Mouse (Mus musculus): ENCODE measurements at regions not wholly inside any gene's neighbourhood (a gene's known extent, or its start where the extent isn't known, plus 50 kb on each side); places are given as distances from the start of the nearest gene placed in this dataset.

- H3K9me3 ChIP-seq (ENCODE audit: control insufficient read depth, low read length), result no peaks in the 10 kb centered on the region
- ATAC-seq (ENCODE audit: insufficient number of reproducible peaks, insufficient read depth, low FRiP score, low read depth), result no peak
These were observed 2220.6 kb downstream of the 4930444P10Rik start for GRCm38 (mm10) chr1:13872536-13872935.

DNA sequence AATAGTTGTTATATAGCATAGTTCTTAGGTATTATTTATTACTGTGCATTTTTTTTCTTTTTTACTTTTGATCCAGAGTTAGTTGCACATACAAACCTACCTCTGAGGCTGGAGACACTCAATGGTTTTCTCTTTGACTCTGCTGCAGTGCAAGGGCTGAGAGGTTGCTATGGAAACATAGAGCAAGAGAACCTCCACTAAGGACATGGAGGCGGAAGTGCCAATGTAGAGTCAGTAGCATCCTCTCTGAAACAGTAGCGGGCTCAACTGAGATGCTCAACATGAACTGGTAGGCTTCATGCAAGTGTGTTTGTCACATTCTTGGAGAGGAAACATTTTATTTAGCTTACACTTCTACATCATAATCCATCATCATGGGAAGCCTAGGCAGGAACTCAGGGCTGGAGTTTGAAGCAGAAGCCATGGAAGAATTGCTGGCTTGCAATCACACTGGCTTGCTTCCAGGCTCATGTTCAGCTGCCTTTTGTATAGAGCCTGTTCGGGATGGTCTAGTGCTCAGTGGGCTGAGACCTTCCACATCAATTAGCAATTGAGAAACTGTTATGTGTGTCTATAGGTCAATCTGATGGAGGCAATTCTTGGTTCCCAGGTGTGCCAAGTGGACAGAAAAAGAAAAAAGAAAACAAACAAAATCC is 2222.4 kb downstream of the 4930444P10Rik start:
- H3K9ac ChIP-seq (ENCODE audit: low read length), result no peak overlapping the region
- H3K4me3 ChIP-seq (ENCODE audit: control insufficient read depth in 1 of 2, insufficient read depth in 1 of 2, low read depth in 1 of 2, low read length in 2 of 2), result no peak overlapping the region
- no peaks in the 10 kb centered on the region for H3K27me3 ChIP-seq (ENCODE audit: control insufficient read depth, insufficient read depth, low read length)
- H3K4me1 ChIP-seq (ENCODE audit: control insufficient read depth in 2 of 2, insufficient read depth in 2 of 2, low read length in 2 of 2), result no peaks in the 10 kb centered on the region
- H3K9me3 ChIP-seq (ENCODE audit: control insufficient read depth, low read length), result no peaks in the 10 kb centered on the region
- H3K36me3 ChIP-seq (ENCODE audit: control insufficient read depth, insufficient read depth, low read length), result no peaks in the 10 kb centered on the region
- H3K27ac ChIP-seq (replicated peaks in 1 of 2; ENCODE audit: control insufficient read depth in 1 of 2, insufficient read depth in 1 of 2, low read depth in 2 of 2, low read length in 2 of 2), result no peak overlapping the region
- no peak for ATAC-seq (ENCODE audit: insufficient number of reproducible peaks, insufficient read depth, low FRiP score, low read depth)
- 78% methylated on average over 3 of the region's 3 CpGs for WGBS
- no peak overlapping the region for H3K4me2 ChIP-seq (ENCODE audit: low read length)

More at GRCm38 (mm10) chr1:13872536-13872935, 2220.6 kb downstream of the 4930444P10Rik start:
- no peak overlapping the region for H3K9ac ChIP-seq (ENCODE audit: low read length)
- no peaks in the 10 kb centered on the region for H3K27me3 ChIP-seq (ENCODE audit: control insufficient read depth, insufficient read depth, low read length)
- no peaks in the 10 kb centered on the region for H3K4me1 ChIP-seq (ENCODE audit: control insufficient read depth in 2 of 2, insufficient read depth in 2 of 2, low read length in 2 of 2)
- H3K36me3 ChIP-seq (ENCODE audit: control insufficient read depth, insufficient read depth, low read length), result no peaks in the 10 kb centered on the region
- no peak overlapping the region for H3K27ac ChIP-seq (replicated peaks in 1 of 2; ENCODE audit: control insufficient read depth in 1 of 2, insufficient read depth in 1 of 2, low read depth in 2 of 2, low read length in 2 of 2)
- H3K4me2 ChIP-seq (ENCODE audit: low read length), result no peak overlapping the region
- H3K4me3 ChIP-seq (ENCODE audit: control insufficient read depth in 1 of 2, insufficient read depth in 1 of 2, low read depth in 1 of 2, low read length in 2 of 2), result no peak overlapping the region

GRCm38 (mm10) chr1:13865713-13866112 is 2227.4 kb downstream of the 4930444P10Rik start:
- Histone ChIP-seq H3K4me2 (ENCODE audit: low read length) (no peak overlapping the region), H3K4me3 (ENCODE audit: control insufficient read depth in 1 of 2, insufficient read depth in 1 of 2, low read depth in 1 of 2, low read length in 2 of 2) (no peak overlapping the region), H3K9ac (ENCODE audit: low read length) (no peak overlapping the region), H3K27me3 (ENCODE audit: control insufficient read depth, insufficient read depth, low read length) (no peaks in the 10 kb centered on the region), H3K4me1 (ENCODE audit: control insufficient read depth in 2 of 2, insufficient read depth in 2 of 2, low read length in 2 of 2) (no peaks in the 10 kb centered on the region), H3K27ac (replicated peaks in 1 of 2; ENCODE audit: control insufficient read depth in 1 of 2, insufficient read depth in 1 of 2, low read depth in 2 of 2, low read length in 2 of 2) (no peak overlapping the region), H3K36me3 (ENCODE audit: control insufficient read depth, insufficient read depth, low read length) (no peaks in the 10 kb centered on the region), H3K9me3 (ENCODE audit: control insufficient read depth, low read length) (no peaks in the 10 kb centered on the region)
- ATAC-seq (ENCODE audit: insufficient number of reproducible peaks, insufficient read depth, low FRiP score, low read depth), result no peak

GRCm38 (mm10) chr1:13863712-13864111 is 2229.4 kb downstream of the 4930444P10Rik start:
- Histone ChIP-seq H3K27me3 (ENCODE audit: control insufficient read depth, insufficient read depth, low read length) (no peaks in the 10 kb centered on the region), H3K4me3 (ENCODE audit: control insufficient read depth in 1 of 2, insufficient read depth in 1 of 2, low read depth in 1 of 2, low read length in 2 of 2) (no peak overlapping the region), H3K36me3 (ENCODE audit: control insufficient read depth, insufficient read depth, low read length) (no peaks in the 10 kb centered on the region), H3K9me3 (ENCODE audit: control insufficient read depth, low read length) (no peaks in the 10 kb centered on the region), H3K4me1 (ENCODE audit: control insufficient read depth in 2 of 2, insufficient read depth in 2 of 2, low read length in 2 of 2) (no peaks in the 10 kb centered on the region), H3K4me2 (ENCODE audit: low read length) (no peak overlapping the region), H3K9ac (ENCODE audit: low read length) (no peak overlapping the region), H3K27ac (replicated peaks in 1 of 2; ENCODE audit: control insufficient read depth in 1 of 2, insufficient read depth in 1 of 2, low read depth in 2 of 2, low read length in 2 of 2) (no peak overlapping the region)
- 14% methylated on average over 1 of the region's 1 CpGs for WGBS
- ATAC-seq (ENCODE audit: insufficient number of reproducible peaks, insufficient read depth, low FRiP score, low read depth), result no peak

GRCm38 (mm10) chr1:13861070-13861511 is 2232.0 kb downstream of the 4930444P10Rik start:
- ATAC-seq (ENCODE audit: insufficient number of reproducible peaks, insufficient read depth, low FRiP score, low read depth), result no peak
- no peak overlapping the region for H3K9ac ChIP-seq (ENCODE audit: low read length)
- H3K27me3 ChIP-seq (ENCODE audit: control insufficient read depth, insufficient read depth, low read length), result no peaks in the 10 kb centered on the region
- no peaks in the 10 kb centered on the region for H3K9me3 ChIP-seq (ENCODE audit: control insufficient read depth, low read length)
- H3K4me2 ChIP-seq (ENCODE audit: low read length), result no peak overlapping the region
- 67% methylated on average over 5 of the region's 5 CpGs for WGBS
- no peaks in the 10 kb centered on the region for H3K4me1 ChIP-seq (ENCODE audit: control insufficient read depth in 2 of 2, insufficient read depth in 2 of 2, low read length in 2 of 2)
- H3K27ac ChIP-seq (replicated peaks in 1 of 2; ENCODE audit: control insufficient read depth in 1 of 2, insufficient read depth in 1 of 2, low read depth in 2 of 2, low read length in 2 of 2), result no peak overlapping the region
- H3K4me3 ChIP-seq (ENCODE audit: control insufficient read depth in 1 of 2, insufficient read depth in 1 of 2, low read depth in 1 of 2, low read length in 2 of 2), result no peak overlapping the region
- no peaks in the 10 kb centered on the region for H3K36me3 ChIP-seq (ENCODE audit: control insufficient read depth, insufficient read depth, low read length)

DNA sequence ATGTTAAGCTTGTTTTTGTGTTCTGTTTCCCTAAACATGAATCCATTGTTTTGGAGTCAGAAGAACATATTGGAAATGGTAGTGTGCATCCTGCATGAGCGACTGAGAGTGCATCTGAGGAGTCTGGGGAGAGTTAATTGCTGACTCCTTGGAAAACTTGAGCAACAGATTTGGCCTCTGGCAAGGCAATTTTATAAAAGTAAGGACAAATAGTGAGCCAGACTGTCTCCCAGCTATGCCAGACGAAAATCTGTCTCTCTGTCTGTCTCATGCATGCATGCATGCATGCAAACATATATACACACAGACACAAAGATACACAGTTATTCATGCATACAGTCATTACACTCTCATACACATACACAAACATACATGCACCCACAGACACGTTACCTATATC is 2232.7 kb downstream of the 4930444P10Rik start:
- Histone ChIP-seq H3K4me1 (ENCODE audit: control insufficient read depth in 2 of 2, insufficient read depth in 2 of 2, low read length in 2 of 2) (no peaks in the 10 kb centered on the region), H3K4me3 (ENCODE audit: control insufficient read depth in 1 of 2, insufficient read depth in 1 of 2, low read depth in 1 of 2, low read length in 2 of 2) (no peak overlapping the region), H3K27ac (replicated peaks in 1 of 2; ENCODE audit: control insufficient read depth in 1 of 2, insufficient read depth in 1 of 2, low read depth in 2 of 2, low read length in 2 of 2) (no peak overlapping the region), H3K27me3 (ENCODE audit: control insufficient read depth, insufficient read depth, low read length) (no peaks in the 10 kb centered on the region), H3K4me2 (ENCODE audit: low read length) (no peak overlapping the region), H3K36me3 (ENCODE audit: control insufficient read depth, insufficient read depth, low read length) (no peaks in the 10 kb centered on the region), H3K9me3 (ENCODE audit: control insufficient read depth, low read length) (no peaks in the 10 kb centered on the region), H3K9ac (ENCODE audit: low read length) (no peak overlapping the region)
- no peak for ATAC-seq (ENCODE audit: insufficient number of reproducible peaks, insufficient read depth, low FRiP score, low read depth)
- 65% methylated on average over 3 of the region's 3 CpGs for WGBS

- Histone ChIP-seq H3K9me3 (ENCODE audit: control insufficient read depth, low read length) (no peaks in the 10 kb centered on the region), H3K4me2 (ENCODE audit: low read length) (no peak overlapping the region), H3K4me1 (ENCODE audit: control insufficient read depth in 2 of 2, insufficient read depth in 2 of 2, low read length in 2 of 2) (no peaks in the 10 kb centered on the region), H3K27ac (replicated peaks in 1 of 2; ENCODE audit: control insufficient read depth in 1 of 2, insufficient read depth in 1 of 2, low read depth in 2 of 2, low read length in 2 of 2) (no peak overlapping the region), H3K36me3 (ENCODE audit: control insufficient read depth, insufficient read depth, low read length) (no peaks in the 10 kb centered on the region), H3K4me3 (ENCODE audit: control insufficient read depth in 1 of 2, insufficient read depth in 1 of 2, low read depth in 1 of 2, low read length in 2 of 2) (no peak overlapping the region), H3K27me3 (ENCODE audit: control insufficient read depth, insufficient read depth, low read length) (no peaks in the 10 kb centered on the region), H3K9ac (ENCODE audit: low read length) (no peak overlapping the region)
- ATAC-seq (ENCODE audit: insufficient number of reproducible peaks, insufficient read depth, low FRiP score, low read depth), result no peak
- WGBS, result 72% methylated on average over 3 of the region's 3 CpGs
These were observed 2233.4 kb downstream of the 4930444P10Rik start for GRCm38 (mm10) chr1:13859723-13860122.

GRCm38 (mm10) chr1:13858371-13859018 is 2234.6 kb downstream of the 4930444P10Rik start:
- H3K9ac ChIP-seq (ENCODE audit: low read length), result no peak overlapping the region
- no peak overlapping the region for H3K4me2 ChIP-seq (ENCODE audit: low read length)
- WGBS, result 65% methylated on average over 6 of the region's 6 CpGs
- no peaks in the 10 kb centered on the region for H3K36me3 ChIP-seq (ENCODE audit: control insufficient read depth, insufficient read depth, low read length)
- no peaks in the 10 kb centered on the region for H3K27me3 ChIP-seq (ENCODE audit: control insufficient read depth, insufficient read depth, low read length)
- no peak for ATAC-seq (ENCODE audit: insufficient number of reproducible peaks, insufficient read depth, low FRiP score, low read depth)
- H3K4me3 ChIP-seq (ENCODE audit: control insufficient read depth in 1 of 2, insufficient read depth in 1 of 2, low read depth in 1 of 2, low read length in 2 of 2), result no peak overlapping the region
- H3K4me1 ChIP-seq (ENCODE audit: control insufficient read depth in 2 of 2, insufficient read depth in 2 of 2, low read length in 2 of 2), result no peaks in the 10 kb centered on the region
- H3K27ac ChIP-seq (replicated peaks in 1 of 2; ENCODE audit: control insufficient read depth in 1 of 2, insufficient read depth in 1 of 2, low read depth in 2 of 2, low read length in 2 of 2), result no peak overlapping the region
- H3K9me3 ChIP-seq (ENCODE audit: control insufficient read depth, low read length), result no peaks in the 10 kb centered on the region
